Mouse (Mus musculus) forebrain, embryonic 11.5 days (tissue): ENCODE data around the gene Letm1. TPM values are rescaled to one million over a fixed set of nuclear protein-coding genes. Genes with fewer than 3 reads are reported as not detected.

Experiments
- polyA plus RNA-seq: library from polyadenylated mRNA; unstranded; fragments of >200 nt; fragmentation: Nextera tagmentation; extraction: Ambion mirVana; gene quantifications from 2 replicates; pipeline ENCODE4 v1.2.1, GENCODE M21; 2014

Gene Letm1
- polyA plus RNA-seq, 1 experiment from 2014 or later: 63.9 TPM

Other genes starting within 250 kb of the Letm1 start
- 71.4 and 74.4 TPM in 2 replicates for gene Fam53a, start 153.2 kb downstream of the Letm1 start, polyA plus RNA-seq
- 0.48 and 0.55 TPM in 2 replicates for gene Gm9903, start 152.9 kb downstream of the Letm1 start, polyA plus RNA-seq
- gene Slbp, start 130.2 kb downstream of the Letm1 start, polyA plus RNA-seq: 295 and 321 TPM in 2 replicates
- gene Tacc3, start 124.7 kb downstream of the Letm1 start, polyA plus RNA-seq: 331 and 332 TPM in 2 replicates
- gene Tmem129, start 124.4 kb downstream of the Letm1 start, polyA plus RNA-seq: 39.3 and 41.8 TPM in 2 replicates
- gene Fgfr3, start 61.1 kb downstream of the Letm1 start, polyA plus RNA-seq: 100 and 105 TPM in 2 replicates
- 120 and 131 TPM in 2 replicates for gene Nsd2, start 37.9 kb upstream of the Letm1 start, polyA plus RNA-seq
- gene Nelfa, start 153.6 kb upstream of the Letm1 start, polyA plus RNA-seq: 86.3 and 88.3 TPM in 2 replicates
- 228 and 239 TPM in 2 replicates for gene Gm1673, start 200.6 kb upstream of the Letm1 start, polyA plus RNA-seq
- gene Nat8l, start 213.2 kb upstream of the Letm1 start, polyA plus RNA-seq: 1.9 and 2.0 TPM in 2 replicates